Mouse (Mus musculus): ENCODE data around the gene Tmem217. TPM values are rescaled to one million over a fixed set of nuclear protein-coding genes. Genes with fewer than 3 reads are reported as not detected.

The Tmem217 gene
- total and polyA plus RNA-seq, 2 experiments from 2014 or later, result 0.23 TPM; not detected in 1

GRCm38 (mm10) chr17:29514435-29514834 lies 37.8 kb downstream of the Tmem217 start:
- H3K27me3 ChIP-seq (ENCODE audit: control insufficient read depth, insufficient read depth, low read length), result no peaks in the 10 kb centered on the region
- no peaks in the 10 kb centered on the region for H3K4me1 ChIP-seq (ENCODE audit: control insufficient read depth, insufficient read depth)
- TF ChIP-seq EP300 (IDR thresholded peaks at IDR 0.05; ENCODE audit: low read depth) (no peak), CTCF (IDR thresholded peaks at IDR 0.05; ENCODE audit: low read depth) (peak; percentile 93)
- no peaks in the 10 kb centered on the region for H3K36me3 ChIP-seq (replicated peaks; ENCODE audit: control insufficient read depth, insufficient read depth, low read length)
- H3K9ac ChIP-seq (replicated peaks; ENCODE audit: low read depth, low read length), result no peak overlapping the region
- WGBS, result 2% methylated on average over 11 of the region's 11 CpGs
- peak; percentile 34; the same call in 1 of the 2 replicates for ATAC-seq (ENCODE audit: insufficient read depth, low read depth)
- no peak overlapping the region for H3K4me3 ChIP-seq (ENCODE audit: low read depth, low read length)
- no peak overlapping the region for H3K27ac ChIP-seq (ENCODE audit: low read depth)
- DNase-seq (ENCODE audit: low spot score), result peak; percentile 81
- H3K4me2 ChIP-seq (ENCODE audit: low read depth, low read length), result no peak overlapping the region
- no peaks in the 10 kb centered on the region for H3K9me3 ChIP-seq (replicated peaks; ENCODE audit: control insufficient read depth, low read length)

- Histone ChIP-seq H3K9me3 (replicated peaks; ENCODE audit: control insufficient read depth, low read length) (no peaks in the 10 kb centered on the region), H3K27me3 (ENCODE audit: control insufficient read depth, insufficient read depth, low read length) (no peaks in the 10 kb centered on the region), H3K4me1 (ENCODE audit: control insufficient read depth, insufficient read depth) (no peaks in the 10 kb centered on the region), H3K36me3 (replicated peaks; ENCODE audit: control insufficient read depth, insufficient read depth, low read length) (no peaks in the 10 kb centered on the region), H3K27ac (ENCODE audit: low read depth) (no peak overlapping the region), H3K4me3 (ENCODE audit: low read depth, low read length) (no peak overlapping the region), H3K9ac (replicated peaks; ENCODE audit: low read depth, low read length) (no peak overlapping the region), H3K4me2 (ENCODE audit: low read depth, low read length) (no peak overlapping the region)
- TF ChIP-seq CTCF (IDR thresholded peaks at IDR 0.05; ENCODE audit: low read depth) (peak; percentile 84), EP300 (IDR thresholded peaks at IDR 0.05; ENCODE audit: low read depth) (no peak)
- 38% methylated on average over 13 of the region's 13 CpGs for WGBS
- peak; percentile 74 for DNase-seq (ENCODE audit: low spot score)
- peak; percentile 85 for ATAC-seq (ENCODE audit: insufficient read depth, low read depth)
Measured at GRCm38 (mm10) chr17:29513044-29513730, 39.0 kb downstream of the Tmem217 start.

GRCm38 (mm10) chr17:29510691-29511090 lies 41.5 kb downstream of the Tmem217 start:
- DNase-seq (ENCODE audit: low spot score) (no peak), ATAC-seq (ENCODE audit: insufficient read depth, low read depth) (no peak)
- Histone ChIP-seq H3K4me2 (ENCODE audit: low read depth, low read length) (no peak overlapping the region), H3K4me3 (ENCODE audit: low read depth, low read length) (no peak overlapping the region), H3K9me3 (replicated peaks; ENCODE audit: control insufficient read depth, low read length) (no peaks in the 10 kb centered on the region), H3K27ac (ENCODE audit: low read depth) (no peak overlapping the region), H3K36me3 (replicated peaks; ENCODE audit: control insufficient read depth, insufficient read depth, low read length) (no peaks in the 10 kb centered on the region), H3K27me3 (ENCODE audit: control insufficient read depth, insufficient read depth, low read length) (no peaks in the 10 kb centered on the region), H3K4me1 (ENCODE audit: control insufficient read depth, insufficient read depth) (no peaks in the 10 kb centered on the region), H3K9ac (replicated peaks; ENCODE audit: low read depth, low read length) (no peak overlapping the region)
- 63% methylated on average over 8 of the region's 8 CpGs for WGBS
- TF ChIP-seq EP300 (IDR thresholded peaks at IDR 0.05; ENCODE audit: low read depth), result no peak
- TF ChIP-seq CTCF (IDR thresholded peaks at IDR 0.05; ENCODE audit: low read depth), result no peak

- Histone ChIP-seq H3K4me1 (ENCODE audit: control insufficient read depth, insufficient read depth) (no peaks in the 10 kb centered on the region), H3K27me3 (ENCODE audit: control insufficient read depth, insufficient read depth, low read length) (no peaks in the 10 kb centered on the region), H3K9ac (replicated peaks; ENCODE audit: low read depth, low read length) (no peak overlapping the region), H3K27ac (ENCODE audit: low read depth) (no peak overlapping the region), H3K9me3 (replicated peaks; ENCODE audit: control insufficient read depth, low read length) (no peaks in the 10 kb centered on the region), H3K36me3 (replicated peaks; ENCODE audit: control insufficient read depth, insufficient read depth, low read length) (no peaks in the 10 kb centered on the region), H3K4me2 (ENCODE audit: low read depth, low read length) (no peak overlapping the region), H3K4me3 (ENCODE audit: low read depth, low read length) (no peak overlapping the region)
- ATAC-seq (ENCODE audit: insufficient read depth, low read depth) (no peak), DNase-seq (ENCODE audit: low spot score) (no peak)
- TF ChIP-seq CTCF (IDR thresholded peaks at IDR 0.05; ENCODE audit: low read depth) (no peak), EP300 (IDR thresholded peaks at IDR 0.05; ENCODE audit: low read depth) (no peak)
- WGBS, result 70% methylated on average over 12 of the region's 12 CpGs
Measured at GRCm38 (mm10) chr17:29508927-29509608, 43.1 kb downstream of the Tmem217 start.

- H3K4me2 ChIP-seq (ENCODE audit: low read depth, low read length), result peak overlapping the region; percentile 56; the same call in 1 of the 2 replicates
- no peaks in the 10 kb centered on the region for H3K36me3 ChIP-seq (replicated peaks; ENCODE audit: control insufficient read depth, insufficient read depth, low read length)
- H3K9me3 ChIP-seq (replicated peaks; ENCODE audit: control insufficient read depth, low read length), result no peaks in the 10 kb centered on the region
- TF ChIP-seq CTCF (IDR thresholded peaks at IDR 0.05; ENCODE audit: low read depth) (peak; percentile 28), EP300 (IDR thresholded peaks at IDR 0.05; ENCODE audit: low read depth) (no peak)
- H3K27ac ChIP-seq (ENCODE audit: low read depth), result no peak overlapping the region
- H3K4me1 ChIP-seq (ENCODE audit: control insufficient read depth, insufficient read depth), result peaks cover 6% of the 10 kb centered on the region; the same call in 1 of the 2 replicates
- WGBS, result 79% methylated on average over 5 of the region's 5 CpGs
- ATAC-seq (ENCODE audit: insufficient read depth, low read depth) (no peak), DNase-seq (ENCODE audit: low spot score) (no peak)
- H3K9ac ChIP-seq (replicated peaks; ENCODE audit: low read depth, low read length), result no peak overlapping the region
- no peaks in the 10 kb centered on the region for H3K27me3 ChIP-seq (ENCODE audit: control insufficient read depth, insufficient read depth, low read length)
- H3K4me3 ChIP-seq (ENCODE audit: low read depth, low read length), result no peak overlapping the region
Measured at GRCm38 (mm10) chr17:29503700-29504099, 48.5 kb downstream of the Tmem217 start.

Measured in heart, postnatal 0 days (tissue).